Mouse (Mus musculus) heart, adult 18-20 months (tissue): ENCODE measurements around the gene Noto. TPM values are rescaled to one million over a fixed set of nuclear protein-coding genes. Genes with fewer than 3 reads are reported as not detected.

Experiments used
- DNase-seq, 2 experiments: peaks; one replicate each; pipeline ENCODE4 v3.0.0; 2021 to 2022; ENCODE audit warnings: mixed read lengths in 1 of 2
- long read RNA-seq, 2 experiments: library from polyadenylated mRNA; stranded (forward); transcript quantifications; one replicate each; pipeline ENCODE4 v2.0.0; 2021
- total RNA-seq, 2 experiments: library from RNA; stranded (reverse); gene quantifications; 2 replicates each; pipeline ENCODE4 v1.2.3; 2021

Gene Noto
- total RNA-seq: not detected
- long read RNA-seq, experiment 1: 0 reads
- long read RNA-seq, experiment 2: 0 reads

DNA sequence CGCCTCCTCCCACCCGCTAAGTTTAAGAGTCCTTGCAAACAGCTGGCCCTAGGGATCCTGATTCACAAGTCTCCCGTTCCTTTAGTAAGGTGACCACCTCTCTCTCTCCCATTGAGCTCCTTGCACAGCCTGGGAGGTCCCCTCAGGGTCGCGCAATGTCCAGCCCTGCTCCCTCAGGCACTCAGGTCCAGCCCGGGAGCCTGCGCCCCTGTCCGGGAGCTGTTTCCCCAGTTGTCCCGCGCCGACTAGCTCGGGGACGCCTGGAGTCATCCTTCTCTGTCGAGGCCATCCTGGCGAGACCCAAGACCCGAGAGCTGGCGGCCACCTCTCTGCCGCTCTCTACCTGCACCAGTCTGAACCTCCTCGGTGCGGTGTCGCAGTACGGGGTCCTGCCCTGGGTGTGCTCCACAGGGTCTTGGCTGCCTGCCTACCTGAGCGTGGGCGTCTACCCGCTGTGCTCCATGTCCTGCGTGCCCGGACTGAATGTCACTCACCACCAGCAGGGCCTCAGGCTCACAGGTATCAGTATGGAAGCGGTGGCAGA lies at the start of gene Noto:
Gene Noto (plus strand): TSS at position 51 of the 544 bp plus-strand sequence.
- DNase-seq: no peak

DNA sequence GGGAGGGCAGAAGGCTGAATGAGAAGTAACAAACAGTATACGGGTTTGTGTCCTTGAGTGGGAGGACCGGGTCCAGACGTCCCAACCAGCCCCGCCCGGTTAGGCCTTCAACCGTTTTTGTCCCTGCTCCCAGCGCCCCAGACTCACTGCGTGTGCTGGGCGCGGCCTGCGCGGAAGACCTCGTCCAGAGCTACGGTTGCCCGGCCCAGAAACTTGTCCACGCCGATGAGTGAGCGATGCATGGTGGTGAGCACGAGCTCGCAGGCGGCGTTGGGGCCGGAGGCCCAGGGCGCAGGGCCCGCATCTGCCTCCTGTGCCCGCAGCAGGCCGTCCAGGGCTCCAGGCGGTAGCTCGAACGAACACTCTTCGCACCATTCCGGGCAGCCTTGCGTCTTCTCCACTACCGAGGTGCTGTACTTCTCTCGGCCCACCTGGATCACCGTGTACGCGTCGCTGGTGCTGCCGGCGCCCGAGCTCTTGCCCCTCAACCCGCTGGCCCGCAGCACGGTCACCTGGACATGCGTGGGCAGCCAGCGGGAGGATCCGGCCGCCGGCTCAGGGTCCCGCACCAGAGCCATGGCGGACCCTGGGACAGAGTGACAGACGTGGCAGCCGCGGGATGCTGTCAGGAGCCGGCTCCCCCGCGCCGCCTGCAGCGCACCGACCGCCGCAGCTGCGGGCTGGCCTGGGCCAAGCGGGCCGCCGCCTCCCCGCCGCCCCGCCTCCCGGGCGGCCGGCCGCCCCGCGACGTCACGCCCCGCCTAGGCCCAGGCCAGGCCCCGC lies 49.5 kb upstream of the Noto start, which contains the start of gene Rab11fip5:
Gene Rab11fip5 (minus strand): TSS at position 684 of the 783 bp plus-strand sequence.
- DNase-seq: peak; percentile 56 to 71

DNA sequence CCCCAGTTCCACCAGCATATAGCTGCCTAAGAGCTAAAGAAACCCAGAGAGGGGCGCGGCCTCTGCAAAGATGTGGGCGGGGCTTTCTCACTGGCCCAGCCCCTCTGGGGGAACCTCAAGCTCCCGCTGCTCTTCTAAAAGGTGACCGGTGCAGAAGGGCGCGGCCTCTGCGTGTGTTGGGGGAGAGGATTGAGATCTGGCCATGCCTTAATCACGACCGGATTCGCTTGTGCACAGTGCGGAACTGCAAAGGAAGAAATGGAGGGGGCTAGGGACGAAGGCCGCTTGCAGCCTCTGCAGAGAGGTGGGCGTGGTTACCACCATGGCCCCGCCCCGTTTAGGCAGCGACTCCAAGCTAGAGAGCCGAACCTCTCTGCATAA lies 49.0 kb upstream of the Noto start:
- DNase-seq: peak; percentile 97 to 98

DNA sequence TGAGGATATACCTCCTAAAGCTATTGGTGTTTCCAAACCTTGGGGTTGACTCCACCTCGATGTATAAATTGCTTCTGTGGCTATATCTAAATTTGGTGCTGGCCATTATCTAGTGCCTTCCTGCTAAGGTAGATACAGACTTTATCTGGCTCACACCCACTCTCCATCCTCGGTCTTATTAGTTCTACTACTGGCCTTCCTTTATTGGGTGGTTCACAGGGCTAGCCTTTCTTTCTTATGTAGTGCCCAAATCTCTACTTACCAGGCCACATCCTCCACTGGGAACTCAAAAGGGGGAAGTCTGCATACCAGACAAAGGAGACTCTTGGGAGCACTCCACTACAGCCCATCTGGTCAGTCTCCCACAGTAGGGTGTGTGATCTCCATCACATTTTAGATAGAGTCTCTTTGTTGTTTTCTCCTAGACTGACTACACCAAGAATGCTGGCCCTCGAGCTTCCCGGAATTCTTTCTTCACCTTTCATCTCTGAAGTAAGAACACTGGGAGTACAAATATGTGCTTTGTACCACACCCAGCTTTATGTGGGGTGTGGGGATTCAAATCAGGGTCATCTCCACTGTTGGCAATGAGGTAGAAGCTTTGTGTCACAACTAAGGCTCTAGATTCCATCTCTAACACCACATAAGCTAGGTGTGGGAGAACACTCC lies 46.5 kb upstream of the Noto start:
- no peak for DNase-seq

DNA sequence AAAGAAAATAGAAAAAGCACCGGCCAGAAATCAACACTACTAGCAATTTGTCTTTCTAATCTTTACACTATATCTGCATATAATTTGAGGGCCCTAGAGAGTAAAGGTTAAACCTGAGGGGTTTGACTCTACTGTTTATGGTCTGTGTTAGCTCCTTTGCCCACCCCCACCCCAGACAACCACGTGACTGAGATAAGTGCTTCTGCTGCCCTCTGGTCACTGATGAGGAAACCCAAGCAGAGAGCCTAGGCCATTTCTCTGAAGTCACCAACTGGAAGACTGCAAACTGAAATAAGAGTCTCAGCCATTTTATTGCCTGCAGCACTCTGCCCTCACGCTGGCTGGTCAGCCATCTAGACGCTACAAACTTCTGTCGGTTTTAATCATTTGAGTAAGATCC lies 45.8 kb upstream of the Noto start:
- DNase-seq: no peak

DNA sequence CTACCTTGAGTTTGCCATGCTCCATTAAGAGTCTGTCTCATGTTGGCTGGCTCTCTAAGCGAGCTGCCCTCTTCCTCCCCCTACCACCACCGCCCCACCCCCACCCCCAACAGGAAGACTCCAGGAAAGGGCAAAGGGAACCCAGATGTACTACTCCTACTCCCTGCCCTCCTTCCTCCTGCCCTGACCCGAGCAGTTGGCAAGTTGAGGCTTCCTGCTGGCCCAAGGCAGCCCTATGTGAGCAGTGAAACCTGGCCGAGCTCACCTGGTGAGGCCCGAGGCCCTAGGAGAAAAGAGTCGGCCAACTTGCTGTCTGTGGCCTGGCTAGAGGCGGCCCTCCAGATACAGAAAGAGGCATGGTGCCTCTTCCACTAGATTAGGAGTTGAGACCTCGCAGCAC lies 45.1 kb upstream of the Noto start:
- no peak for DNase-seq

DNA sequence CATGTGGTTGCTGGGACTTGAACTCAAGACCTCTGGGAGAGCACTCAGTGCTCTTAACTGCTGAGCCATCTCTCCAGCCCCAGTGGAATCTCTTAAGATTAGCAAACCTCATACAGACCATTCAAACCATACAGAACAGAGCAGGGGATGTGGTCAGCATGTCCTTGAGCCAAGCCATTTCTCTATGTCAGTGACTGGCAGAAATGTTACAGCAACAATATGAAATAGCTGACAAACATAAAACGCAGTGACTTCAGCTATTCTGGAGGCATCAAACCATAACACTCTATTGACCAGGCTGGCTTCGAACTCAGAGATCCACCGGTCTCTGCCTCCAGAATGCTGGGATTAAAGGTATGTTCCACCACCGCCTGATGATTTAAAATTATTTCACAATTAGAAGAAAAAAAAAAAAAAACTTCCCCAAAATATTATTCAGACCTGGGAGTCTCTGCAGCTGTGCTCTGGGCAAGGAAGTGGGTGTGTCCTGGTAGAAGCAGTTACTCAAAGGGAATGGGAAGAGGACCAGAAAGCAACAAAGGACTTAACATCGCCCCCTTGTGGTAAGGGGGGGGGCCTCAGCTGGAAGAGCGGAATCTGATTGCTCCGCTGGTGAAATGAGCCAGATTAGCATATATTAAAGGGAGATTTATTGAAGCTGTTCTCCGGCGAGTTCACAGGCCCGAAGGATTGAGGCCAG lies 43.3 kb upstream of the Noto start:
- peak; percentile 92 for DNase-seq

DNA sequence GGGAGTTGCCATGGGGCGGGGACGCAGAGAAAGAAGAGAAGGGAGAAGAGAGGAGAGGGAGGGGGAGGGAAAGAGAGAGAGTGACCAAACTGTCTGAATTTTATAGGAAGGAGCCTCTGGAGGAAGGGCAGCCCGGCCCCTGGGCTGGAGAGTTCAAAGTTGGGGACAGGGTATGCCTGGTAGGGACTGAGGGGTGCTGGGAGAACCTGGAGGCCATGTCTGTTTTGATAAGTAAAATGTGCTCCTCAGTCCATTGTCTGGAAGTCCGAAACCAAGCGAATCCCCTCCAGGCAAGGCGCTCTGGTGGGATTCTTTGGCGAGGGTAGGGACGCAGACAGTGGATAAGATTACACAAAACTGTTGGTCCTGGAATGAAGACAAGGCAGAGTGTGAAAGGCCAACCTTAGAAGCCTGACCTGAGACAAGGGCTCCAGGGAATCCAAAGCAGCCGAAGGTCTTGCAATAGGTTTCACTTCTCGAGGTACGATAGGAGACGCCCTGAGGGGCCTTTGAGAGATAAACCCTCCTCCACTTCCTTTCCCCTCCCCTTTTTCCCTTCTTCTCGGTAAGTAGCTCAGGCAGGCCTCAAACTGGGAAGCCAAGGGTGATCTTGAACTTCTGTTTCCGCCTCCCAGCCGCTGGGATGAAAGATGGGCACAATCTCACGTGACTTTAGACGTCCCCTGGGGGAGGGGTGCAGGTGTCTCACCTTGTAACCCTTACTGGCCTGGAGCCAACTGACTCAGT lies 42.6 kb upstream of the Noto start:
- no peak for DNase-seq

DNA sequence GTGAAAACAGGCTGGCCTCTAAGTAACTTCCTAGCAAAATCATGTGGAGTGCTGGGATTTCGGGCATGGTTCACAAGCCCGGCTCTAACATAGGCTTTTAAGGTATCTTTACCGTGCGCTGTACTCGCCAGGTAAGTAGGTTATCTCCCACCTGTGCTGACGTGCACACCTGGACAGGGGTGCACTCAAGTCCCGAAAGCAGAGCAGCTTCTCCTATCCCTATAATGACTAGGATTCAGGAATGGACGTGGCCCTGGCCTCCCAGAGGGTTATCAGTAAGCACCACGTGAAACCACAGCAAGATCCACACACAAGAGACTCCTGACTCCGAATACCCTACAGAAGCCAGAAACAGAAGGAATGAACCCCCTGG lies 42.1 kb upstream of the Noto start:
- no peak for DNase-seq

DNA sequence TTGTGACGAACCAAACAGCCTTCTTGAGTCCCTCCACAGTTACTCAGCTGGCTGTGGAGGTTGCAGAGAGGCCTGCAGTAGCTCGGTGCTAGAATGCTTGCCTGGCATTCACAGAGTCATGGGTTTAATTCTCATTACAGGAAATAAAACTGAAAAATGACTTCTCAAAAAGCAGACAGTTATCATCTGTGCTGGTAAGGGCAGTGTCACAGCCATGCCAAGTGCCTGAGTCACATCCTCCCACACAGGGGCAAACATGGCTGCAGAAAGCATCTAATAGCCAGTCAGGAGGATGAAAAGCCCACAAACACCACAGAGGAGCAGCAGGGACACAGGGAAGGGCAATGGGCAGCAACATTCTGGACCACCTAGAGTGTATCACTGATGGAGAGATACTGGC lies 40.9 kb upstream of the Noto start:
- no peak for DNase-seq

DNA sequence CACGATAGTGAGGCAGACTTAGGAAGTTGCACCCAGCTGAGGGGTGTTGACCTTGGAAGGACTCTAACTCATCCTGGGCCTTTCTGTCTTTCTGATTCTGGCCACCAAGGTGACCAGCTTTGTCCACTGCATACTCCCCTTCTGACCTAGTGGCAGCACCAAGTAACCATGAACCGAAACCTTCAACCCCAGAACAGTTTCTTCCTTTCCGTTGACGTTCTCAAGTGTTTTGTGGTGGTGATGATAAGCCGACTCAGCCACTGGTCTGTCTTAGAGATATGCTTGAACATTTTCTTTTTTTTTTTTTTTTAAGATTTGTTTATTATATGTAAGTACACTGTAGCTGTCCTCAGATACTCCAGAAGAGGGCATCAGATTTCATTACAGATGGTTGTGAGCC lies 35.1 kb upstream of the Noto start:
- DNase-seq: no peak

DNA sequence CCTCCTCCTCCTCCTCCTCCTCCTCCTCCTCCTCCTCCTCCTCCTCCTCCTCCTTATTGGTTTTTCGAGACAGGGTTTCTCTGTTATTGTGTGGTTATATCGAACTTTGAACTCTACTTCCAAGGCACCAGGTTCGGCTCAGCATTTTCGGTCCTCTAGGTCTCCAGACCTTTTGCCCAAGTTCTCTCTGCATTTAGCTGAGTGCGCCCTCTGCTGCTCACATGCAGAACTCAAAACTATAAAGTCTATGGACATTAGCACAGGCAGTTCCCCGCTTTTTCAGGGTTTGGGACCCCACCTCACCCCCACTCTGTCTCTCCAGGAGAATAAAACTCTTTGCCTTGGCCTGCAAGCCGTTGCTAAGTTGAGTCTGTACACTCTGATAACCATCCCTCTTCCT lies 31.9 kb upstream of the Noto start:
- DNase-seq: peak; percentile 70 to 88

DNA sequence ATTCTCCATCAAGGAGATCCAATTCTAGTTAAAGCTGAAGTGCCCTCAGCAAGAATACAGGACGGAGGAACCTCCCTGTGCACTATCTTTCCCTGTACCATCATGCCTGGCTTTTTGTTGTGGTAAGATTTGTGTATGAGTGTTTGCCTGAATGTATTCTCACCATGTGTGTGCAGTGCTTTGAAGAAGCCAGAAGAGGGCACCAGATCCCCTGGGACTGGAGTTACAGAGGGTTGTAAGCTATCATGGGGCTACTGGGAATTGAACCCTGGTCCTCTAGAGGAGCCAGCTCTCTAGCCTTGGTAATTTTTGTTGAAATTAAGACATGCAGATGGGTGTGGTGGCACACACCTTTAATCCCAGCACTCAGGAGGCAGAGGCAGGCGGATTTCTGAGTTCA lies 28.3 kb upstream of the Noto start:
- no peak for DNase-seq

DNA sequence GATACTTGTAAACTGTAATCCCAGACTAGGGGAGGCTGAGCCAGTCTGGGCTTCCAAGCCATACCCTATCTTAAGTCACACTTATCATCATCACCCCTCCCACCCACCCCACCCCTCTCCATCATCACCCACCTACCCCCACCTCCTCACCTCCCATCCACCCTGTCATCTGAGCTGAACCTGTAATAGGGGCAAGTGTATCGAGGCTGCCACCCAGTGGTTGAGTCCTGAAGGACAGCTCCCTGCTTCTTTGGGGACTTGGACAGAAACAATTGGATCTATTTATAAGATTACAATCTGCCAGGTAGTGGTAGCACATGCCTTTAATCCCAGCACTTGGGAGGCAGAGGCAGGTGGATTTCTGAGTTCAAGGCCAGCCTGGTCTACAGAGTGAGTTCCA lies 26.5 kb upstream of the Noto start:
- DNase-seq: peak; percentile 38 to 72

DNA sequence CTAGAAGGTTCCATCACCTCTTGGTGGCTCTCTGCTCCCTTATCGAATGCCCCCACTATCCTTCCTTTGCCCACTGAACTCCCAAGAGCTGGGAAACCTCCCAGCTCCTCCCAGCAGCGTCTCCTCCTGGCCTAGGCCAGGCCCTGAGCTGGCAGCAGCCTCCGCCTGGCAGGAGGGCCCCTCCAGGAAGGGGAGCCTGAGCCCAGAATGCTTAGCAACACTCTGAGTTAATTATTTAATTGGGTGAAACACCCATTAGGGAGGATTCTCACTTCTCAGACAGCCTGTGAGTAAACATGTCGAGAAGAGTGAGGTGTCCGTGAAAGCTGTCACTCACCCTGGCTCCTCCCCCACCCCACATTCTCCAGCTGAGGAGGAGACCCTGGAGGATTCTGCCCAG lies 24.0 kb upstream of the Noto start:
- no peak for DNase-seq

DNA sequence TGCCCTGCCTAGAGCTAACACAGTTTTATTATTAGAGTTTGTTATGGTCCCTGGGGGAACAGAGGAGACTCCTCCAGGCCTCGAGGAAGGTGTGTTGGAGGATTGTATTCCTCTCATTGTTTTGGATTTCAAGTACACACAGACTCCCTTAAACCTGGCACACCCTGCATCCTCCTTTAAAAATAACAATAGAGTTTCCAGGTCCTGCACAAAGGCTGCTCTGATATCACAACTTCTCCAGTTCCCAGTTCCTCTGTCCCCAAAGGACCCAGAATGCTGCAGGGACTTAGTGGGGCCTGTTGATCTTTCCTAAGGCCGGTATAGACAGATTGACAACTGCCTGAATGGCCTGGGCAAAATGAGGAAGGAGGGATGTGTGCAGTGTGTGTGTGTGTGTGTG lies 21.1 kb upstream of the Noto start:
- DNase-seq: peak; percentile 34 to 73

DNA sequence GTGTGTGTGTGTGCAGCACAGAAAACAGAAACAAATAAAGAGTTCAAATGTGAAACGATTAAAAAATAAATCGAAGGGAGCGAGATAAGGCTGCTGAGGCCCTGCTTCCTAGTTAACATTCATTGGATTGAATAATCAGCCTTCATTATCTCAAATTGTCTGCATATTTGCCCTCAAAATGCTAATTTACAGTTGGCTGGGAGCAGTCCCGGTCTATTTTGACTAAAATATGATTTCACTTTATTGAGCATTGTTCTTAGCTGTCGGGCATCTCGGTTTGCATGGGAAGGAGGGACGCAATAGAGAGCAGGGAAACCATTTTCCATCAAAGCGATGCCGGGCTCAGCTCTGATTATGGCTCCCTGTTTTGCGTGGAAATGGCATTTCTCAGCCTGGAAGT lies 20.6 kb upstream of the Noto start:
- DNase-seq: no peak

DNA sequence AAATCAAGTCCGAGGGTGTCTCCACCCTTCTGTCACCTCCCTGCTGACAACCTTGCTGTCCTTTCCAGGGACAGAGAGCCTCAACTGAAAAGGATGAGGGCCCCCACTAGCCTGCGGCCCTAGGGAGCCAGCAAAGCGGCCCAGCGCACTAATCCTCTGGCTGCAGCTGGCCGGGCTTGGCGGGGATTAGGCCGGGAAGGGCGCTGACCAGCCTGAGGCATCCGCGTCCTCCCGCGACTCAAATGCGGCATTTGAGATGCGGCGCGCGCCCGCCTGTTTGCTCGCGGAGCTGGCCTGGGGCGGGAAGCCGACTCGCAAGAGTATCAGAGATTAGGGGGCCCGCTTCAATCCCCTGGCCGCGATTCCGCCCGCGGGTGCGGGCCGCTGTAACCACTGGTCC lies 14.7 kb upstream of the Noto start:
- no peak for DNase-seq

DNA sequence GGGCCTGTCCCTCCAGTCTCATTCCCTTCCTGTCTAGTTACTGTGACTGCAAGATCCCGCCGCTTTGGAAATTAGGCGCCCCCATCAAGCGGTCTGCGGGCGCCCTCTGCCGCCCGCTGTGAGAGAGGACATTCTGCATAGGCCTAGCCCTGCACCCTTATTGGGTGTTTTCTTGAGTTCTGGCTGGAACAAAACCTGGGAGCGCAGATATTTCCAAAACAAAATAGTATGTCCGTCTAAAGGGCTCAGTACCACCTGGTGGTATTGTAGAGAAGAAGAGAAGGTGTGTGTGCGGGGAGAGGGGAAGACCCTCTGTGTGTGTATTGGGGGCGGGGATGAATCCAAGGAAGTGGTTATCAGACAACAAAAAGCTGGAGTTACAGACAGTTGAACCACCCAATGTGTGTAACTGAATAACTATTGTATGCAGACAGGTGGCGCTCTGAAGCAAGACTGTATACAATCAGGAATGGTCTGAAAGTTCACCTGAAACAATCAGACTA lies 12.9 kb upstream of the Noto start:
- peak; percentile 44 to 66 for DNase-seq

DNA sequence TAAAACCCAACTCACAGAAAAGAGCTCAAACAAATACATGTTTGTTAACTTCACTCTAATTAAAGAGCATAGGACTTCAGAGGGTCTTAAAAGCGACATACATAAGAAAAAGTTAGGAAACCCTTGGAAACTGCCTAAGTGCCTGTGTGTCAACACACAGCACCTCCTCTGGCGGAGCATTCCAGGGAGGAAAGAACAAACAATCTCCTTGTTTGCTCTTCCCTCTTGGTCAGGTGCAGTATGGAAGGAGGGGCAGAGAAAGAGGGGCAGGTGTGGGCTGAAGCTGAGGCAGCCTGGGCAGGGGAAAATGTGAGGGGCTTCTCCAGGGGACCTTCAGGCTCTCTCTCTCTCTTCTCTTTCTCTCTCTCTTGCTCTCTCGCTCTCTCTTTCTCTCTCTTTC lies 7.9 kb upstream of the Noto start:
- DNase-seq: no peak

DNA sequence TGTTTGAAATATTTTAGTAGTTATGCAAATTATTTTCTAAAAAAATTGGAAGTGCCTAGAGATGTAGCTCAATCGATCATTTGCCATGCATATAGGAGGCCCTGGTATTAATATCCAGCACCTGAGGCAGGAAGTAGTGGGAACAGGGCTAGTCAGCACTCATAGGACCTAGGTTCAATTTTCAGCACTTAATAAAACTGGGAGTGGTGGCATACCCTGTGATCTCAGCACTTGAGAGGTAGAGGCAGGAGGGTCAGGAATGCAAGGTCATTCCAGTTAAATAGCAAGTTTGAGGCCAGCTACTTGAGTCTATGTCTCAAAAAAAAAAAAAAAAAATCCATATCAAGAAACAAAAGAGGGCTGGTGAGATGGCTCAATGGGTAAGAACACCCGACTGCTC lies 4.5 kb upstream of the Noto start:
- no peak for DNase-seq

DNA sequence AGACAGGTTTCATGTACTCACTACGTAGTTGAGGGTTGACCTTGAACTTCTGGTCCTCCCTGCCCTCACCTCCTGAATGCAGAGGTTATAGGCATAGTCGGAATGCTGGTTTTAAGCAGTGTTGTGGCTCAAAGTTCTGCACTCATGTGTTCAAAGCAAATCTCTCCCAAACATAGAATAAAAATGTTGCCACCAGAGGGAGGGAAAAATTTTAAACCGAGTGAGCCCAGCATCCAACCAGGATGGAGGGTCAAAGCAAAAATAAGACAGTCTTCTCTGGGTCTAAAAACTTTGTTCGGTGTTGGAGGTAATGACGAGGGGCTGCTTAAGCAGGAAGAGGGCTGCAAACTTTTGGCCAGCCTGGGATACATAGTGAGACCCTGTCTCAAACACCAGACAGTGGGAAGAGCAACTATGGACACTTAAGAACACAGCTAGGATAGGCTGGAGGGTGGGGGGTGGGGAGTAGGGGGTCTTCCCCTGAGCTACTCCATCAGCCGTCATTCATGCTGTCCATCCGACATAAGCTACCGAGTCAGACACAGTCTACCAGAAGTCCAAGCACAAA lies 7.7 kb downstream of the Noto start:
- no peak for DNase-seq
